Mouse (Mus musculus): Measurements from ENCODE around the gene Ephb2.

GRCm38 (mm10) chr4:136698404-136699083, 137.2 kb downstream of the Ephb2 start:
- TF ChIP-seq CTCF (IDR thresholded peaks at IDR 0.05; ENCODE audit: extremely low read depth, insufficient read depth, insufficient read length, insufficient replicate concordance): no peak
- TF ChIP-seq POLR2A (IDR thresholded peaks at IDR 0.05; ENCODE audit: low read depth, low read length): no peak

Measured in spleen, adult 2 months (tissue).